Mouse (Mus musculus): ENCODE results near the gene Kdm5a.

- TF ChIP-seq ZKSCAN1 (IDR thresholded peaks at IDR 0.05; ENCODE audit: borderline replicate concordance, low read depth, low read length) (no peak), POLR2A (IDR thresholded peaks at IDR 0.05; ENCODE audit: low read depth, low read length) (no peak), CTCF (conservative IDR thresholded peaks at IDR 0.05 in 1 of 2, IDR thresholded peaks at IDR 0.05 in 1 of 2; ENCODE audit: low read depth in 2 of 2, low read length in 2 of 2) (no peak), EP300 (IDR thresholded peaks at IDR 0.05; ENCODE audit: low read length) (no peak), RAD21 (IDR thresholded peaks at IDR 0.05; ENCODE audit: low read depth, low read length) (no peak), TBP (conservative IDR thresholded peaks at IDR 0.05; ENCODE audit: low read depth, low read length) (no peak), MAFK (IDR thresholded peaks at IDR 0.05; ENCODE audit: insufficient replicate concordance, low read length) (no peak), JUND (conservative IDR thresholded peaks at IDR 0.05; ENCODE audit: low read depth, low read length) (no peak), MAX (IDR thresholded peaks at IDR 0.05; ENCODE audit: low read length) (no peak), NELFE (IDR thresholded peaks at IDR 0.05; ENCODE audit: low read depth, low read length) (no peak)
Observed at GRCm38 (mm10) chr6:120471991-120472441, 108.1 kb downstream of the Kdm5a start.
